ENCODE assay signal across 17 mouse cellular contexts in the genomic region with DNA sequence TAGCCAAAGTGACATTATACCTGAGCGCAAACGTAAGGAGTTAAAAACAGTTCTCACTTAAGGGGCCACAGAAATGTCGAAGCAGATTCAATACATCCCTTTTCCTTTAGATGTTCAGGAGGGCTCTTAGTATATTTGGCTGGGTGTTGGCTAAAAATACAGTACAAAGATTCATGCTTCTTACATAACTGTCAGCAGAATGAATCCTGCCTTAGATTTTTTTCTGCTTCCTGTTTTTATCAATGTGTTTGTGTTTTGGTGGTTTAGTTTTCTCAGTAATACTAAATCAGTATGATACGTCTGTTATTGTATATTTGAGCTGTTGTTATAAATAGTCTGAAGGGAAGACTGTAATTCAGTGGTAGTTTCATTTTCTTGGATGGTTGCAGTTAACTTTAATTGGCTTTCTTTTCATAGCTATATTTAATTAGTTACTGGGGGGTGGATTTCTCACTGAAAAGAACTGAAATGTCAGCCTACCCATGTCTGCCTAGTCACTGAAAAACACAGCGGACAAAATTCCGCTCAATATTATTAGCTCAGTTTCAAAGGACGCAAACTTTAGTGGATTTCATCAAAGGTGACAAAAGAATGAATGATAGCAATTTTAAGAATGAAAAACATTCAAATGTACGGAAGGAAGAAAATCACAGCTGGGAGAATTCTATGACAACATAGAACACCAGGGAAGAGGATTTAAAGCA. TPM values are rescaled to one million over a fixed set of nuclear protein-coding genes. Genes with fewer than 3 reads are reported as not detected.
DNase-seq lines count a peak whose midpoint lies in the region; ATAC-seq and TF ChIP-seq lines count a peak whose summit lies in the region.
"Had no signal": no experiment of that assay in that cellular context is flagged by ENCODE, and none has a peak within 500 bp of the region (broad histone marks: within the 10 kb centered on the region; RNA-seq: fewer than 3 reads in every experiment).

No protein-coding gene starts in this region.

- H3K4me2 ChIP-seq in limb, embryonic 14.5 days (replicated peaks; ENCODE audit: low read depth, low read length, severe bottlenecking) = peak overlapping the region; percentile 28; the same call in 1 of the 2 replicates
- no peak overlapping the region for H3K4me2 ChIP-seq in intestine, embryonic 15.5 days (replicated peaks)
- H3K4me2 ChIP-seq: heart, embryonic 12.5 days; midbrain, embryonic 13.5 days had no signal

- H3K9me3 ChIP-seq in limb, embryonic 14.5 days (ENCODE audit: control insufficient read depth, low read length) = no peaks in the 10 kb centered on the region
- H3K9me3 ChIP-seq in intestine, embryonic 15.5 days = no peaks in the 10 kb centered on the region
- H3K9me3 ChIP-seq: heart, embryonic 12.5 days; midbrain, embryonic 13.5 days had no signal

- no peaks in the 10 kb centered on the region for H3K27me3 ChIP-seq in limb, embryonic 14.5 days (ENCODE audit: control insufficient read depth, insufficient read depth, low read length)
- no peaks in the 10 kb centered on the region for H3K27me3 ChIP-seq in intestine, embryonic 15.5 days (replicated peaks)
- H3K27me3 ChIP-seq: heart, embryonic 12.5 days; midbrain, embryonic 13.5 days had no signal

- ATAC-seq in limb, embryonic 14.5 days (ENCODE audit: low FRiP score, low read depth) = no peak
- ATAC-seq in intestine, embryonic 15.5 days = no peak
- ATAC-seq: intestine, postnatal 0 days; liver, postnatal 0 days; midbrain, embryonic 13.5 days had no signal

- WGBS in limb, embryonic 14.5 days = 64% methylated on average over 8 of the region's 8 CpGs
- WGBS in intestine, embryonic 15.5 days = 75% methylated on average over 8 of the region's 8 CpGs

- no peak for TF ChIP-seq CTCF in gastrocnemius, adult 2 months (IDR thresholded peaks at IDR 0.05)
- no peak for TF ChIP-seq CTCF in left cerebral cortex, adult 2 months (IDR thresholded peaks at IDR 0.05)

- intact Hi-C loops in gastrocnemius, adult 2 months (cut with DNase I) = no loop called here
- intact Hi-C loops in left cerebral cortex, adult 2 months (cut with DNase I) = no loop called here
- intact Hi-C loops in left cerebral cortex, postnatal 14 days (cut with DNase I) = no loop called here

- peaks cover 19% of the 10 kb centered on the region for H3K4me1 ChIP-seq in limb, embryonic 14.5 days (ENCODE audit: control insufficient read depth, insufficient read depth, low read length)
- no peaks in the 10 kb centered on the region; the same call in 1 of the 2 replicates for H3K4me1 ChIP-seq in intestine, embryonic 15.5 days (replicated peaks)

- peak overlapping the region; percentile 63 for H3K27ac ChIP-seq in gastrocnemius, adult 2 months
- H3K27ac ChIP-seq in left cerebral cortex, adult 2 months = peak overlapping the region; percentile 77
- no peak overlapping the region for H3K27ac ChIP-seq in limb, embryonic 14.5 days (replicated peaks; ENCODE audit: low read depth, low read length)
- no peak overlapping the region for H3K27ac ChIP-seq in intestine, embryonic 15.5 days
- H3K27ac ChIP-seq: midbrain, embryonic 13.5 days had no signal

- no peak for DNase-seq in gastrocnemius, adult 2 months
- DNase-seq in gastrocnemius, postnatal 25 days = no peak
- DNase-seq in left cerebral cortex, adult 2 months (ENCODE audit: extremely low spot score in 1 of 2, low spot score in 2 of 2) = no peak
- no peak for DNase-seq in left cerebral cortex, postnatal 14 days (ENCODE audit: low spot score in 2 of 2)
- DNase-seq in Muller cell, postnatal 12 days (ENCODE audit: inconsistent ontology term) = peak; percentile 60
- DNase-seq in limb, embryonic 14.5 days (ENCODE audit: low spot score) = no peak
- DNase-seq in adrenal gland, postnatal 10 days = no peak
- DNase-seq: adrenal gland, postnatal 25 days; cerebellum, adult 9-11 months; kidney, postnatal 10 days; left cerebral cortex, postnatal 4 days; liver, postnatal 0 days; lung, postnatal 4 days had no signal

- peak overlapping the region; percentile 84 for H3K4me3 ChIP-seq in gastrocnemius, adult 2 months
- H3K4me3 ChIP-seq in left cerebral cortex, adult 2 months = peak overlapping the region; percentile 90
- H3K4me3 ChIP-seq in limb, embryonic 14.5 days (replicated peaks; ENCODE audit: low read length) = no peak overlapping the region; the same call in 1 of the 2 replicates
- H3K4me3 ChIP-seq in intestine, embryonic 15.5 days (replicated peaks) = no peak overlapping the region
- H3K4me3 ChIP-seq: heart, embryonic 12.5 days; midbrain, embryonic 13.5 days had no signal

- TF ChIP-seq POLR2A in limb, embryonic 14.5 days (IDR thresholded peaks at IDR 0.05; ENCODE audit: borderline replicate concordance, extremely low read depth, insufficient read depth, insufficient read length) = no peak

- no peaks in the 10 kb centered on the region for H3K36me3 ChIP-seq in limb, embryonic 14.5 days (ENCODE audit: control insufficient read depth, insufficient read depth, low read length)
- H3K36me3 ChIP-seq in intestine, embryonic 15.5 days = no peaks in the 10 kb centered on the region
- H3K36me3 ChIP-seq: midbrain, embryonic 13.5 days had no signal

- H3K9ac ChIP-seq in limb, embryonic 14.5 days (ENCODE audit: low read depth, low read length, severe bottlenecking) = no peak overlapping the region
- no peak overlapping the region for H3K9ac ChIP-seq in intestine, embryonic 15.5 days
- H3K9ac ChIP-seq: heart, embryonic 12.5 days; liver, postnatal 0 days; midbrain, embryonic 13.5 days had no signal

RNA-seq across cellular contexts. Expression of gene P4ha1, which starts 3.7 kb away (rescaled TPM):
- total RNA-seq in gastrocnemius, adult 2 months (2021) = 10 to 100 TPM; 32.5 to 49.8 TPM
- 10 to 100 TPM; 26.2 to 27.3 TPM for total RNA-seq in gastrocnemius, postnatal 25 days (2021)
- 10 to 100 TPM; 37.6 to 49.7 TPM for total RNA-seq in left cerebral cortex, adult 2 months (2021)
- total RNA-seq in left cerebral cortex, postnatal 14 days (2021) = 10 to 100 TPM; 33.9 to 37.1 TPM
- polyA plus RNA-seq in limb, embryonic 14.5 days (2012; rRNA removed) = 89.7 and 95.1 TPM in 2 replicates
- 108 and 110 TPM in 2 replicates for polyA plus RNA-seq in limb, embryonic 14.5 days (2014; fragmentation: Nextera tagmentation; extraction: Ambion mirVana)
- 10 to 100 TPM; 22.1 to 25.3 TPM for total RNA-seq in adrenal gland, postnatal 10 days (2021)
- 64.7 and 73.8 TPM in 2 replicates for polyA plus RNA-seq in intestine, embryonic 15.5 days (2015; fragmentation: Nextera tagmentation; extraction: Ambion mirVana)

Comparison
In these comparisons a context has a peak if more than half of its experiments do, and no peak if none do; other contexts are left out.
1. H3K27ac ChIP-seq: peak in gastrocnemius, adult 2 months (single experiment) and left cerebral cortex, adult 2 months (single experiment); none in limb, embryonic 14.5 days (single experiment) and intestine, embryonic 15.5 days (single experiment).
2. H3K4me3 ChIP-seq: peak in gastrocnemius, adult 2 months (single experiment) and left cerebral cortex, adult 2 months (single experiment); none in limb, embryonic 14.5 days (single experiment) and intestine, embryonic 15.5 days (single experiment).